8 mouse cellular contexts compared by ENCODE assay signal in the genomic region with DNA sequence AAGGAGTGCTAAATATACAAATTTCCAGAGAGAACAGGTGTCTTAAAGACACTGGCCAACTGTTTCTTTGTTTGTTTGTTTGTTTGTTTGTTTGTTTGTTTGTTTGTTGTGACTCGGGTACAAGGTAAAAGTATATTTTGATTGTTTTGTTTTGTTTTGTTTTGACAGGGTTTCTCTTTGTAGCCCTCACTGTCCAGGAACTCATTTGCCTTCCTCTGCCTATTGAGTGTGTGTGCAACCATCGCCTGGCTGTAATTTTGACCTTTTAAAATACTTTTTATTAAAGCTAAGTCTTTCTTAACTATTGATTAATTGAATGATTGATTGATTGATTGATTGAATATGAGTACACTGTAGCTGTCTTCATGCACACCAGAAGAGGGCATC. TPM values are rescaled to one million over a fixed set of nuclear protein-coding genes. Genes with fewer than 3 reads are reported as not detected.
DNase-seq lines count a peak whose midpoint lies in the region; ATAC-seq and TF ChIP-seq lines count a peak whose summit lies in the region.

No protein-coding gene starts in this region.

- DNase-seq in heart, embryonic 10.5 days (ENCODE audit: low spot score) = no peak
- no peak for DNase-seq in heart, adult 8-10 months (ENCODE audit: low spot score)
- no peak for DNase-seq in hindbrain, embryonic 11.5 days (ENCODE audit: low spot score)
- DNase-seq in liver, postnatal 0 days = no peak
- no peak for DNase-seq in right cerebral cortex, postnatal 4 days
- no peak for DNase-seq in frontal cortex, postnatal 36 days (ENCODE audit: low spot score in 2 of 2)
- DNase-seq in adrenal gland, postnatal 14 days = no peak

- peak overlapping the region; percentile 92 for H3K4me3 ChIP-seq in heart, embryonic 10.5 days
- H3K4me3 ChIP-seq in E14TG2a.4 (replicated peaks; ENCODE audit: low read length) = peak overlapping the region; percentile 82
- peak overlapping the region; percentile 82 for H3K4me3 ChIP-seq in hindbrain, embryonic 11.5 days (ENCODE audit: low read depth, low read length)
- H3K4me3 ChIP-seq in liver, postnatal 0 days (ENCODE audit: low read depth, low read length) = peak overlapping the region; percentile 82

- peaks cover 15% of the 10 kb centered on the region for H3K36me3 ChIP-seq in heart, embryonic 10.5 days
- H3K36me3 ChIP-seq in E14TG2a.4 (ENCODE audit: insufficient read depth, low read length) = peaks cover 11% of the 10 kb centered on the region
- no peaks in the 10 kb centered on the region for H3K36me3 ChIP-seq in hindbrain, embryonic 11.5 days (ENCODE audit: control insufficient read depth, insufficient read depth, low read length)
- 0 out of 2 replicates have a peak, but pooled peaks cover 5% of the 10 kb centered on the region for H3K36me3 ChIP-seq in liver, postnatal 0 days (replicated peaks; ENCODE audit: insufficient read depth, low read length)

- H3K27ac ChIP-seq in heart, embryonic 10.5 days = peak overlapping the region; percentile 86; the same call in 1 of the 2 replicates
- no peak overlapping the region for H3K27ac ChIP-seq in hindbrain, embryonic 11.5 days (ENCODE audit: low read depth, low read length)
- H3K27ac ChIP-seq in liver, postnatal 0 days (ENCODE audit: low read depth) = no peak overlapping the region

- H3K4me1 ChIP-seq in heart, embryonic 10.5 days = peaks cover 8% of the 10 kb centered on the region; the same call in 1 of the 2 replicates
- H3K4me1 ChIP-seq in E14TG2a.4 (replicated peaks; ENCODE audit: low read depth, low read length) = peaks cover 17% of the 10 kb centered on the region
- no peaks in the 10 kb centered on the region for H3K4me1 ChIP-seq in hindbrain, embryonic 11.5 days (replicated peaks; ENCODE audit: control insufficient read depth, insufficient read depth, low read length)
- peaks cover 9% of the 10 kb centered on the region; the same call in 1 of the 2 replicates for H3K4me1 ChIP-seq in liver, postnatal 0 days (ENCODE audit: insufficient read depth)

- TF ChIP-seq CTCF in E14TG2a.4 (conservative IDR thresholded peaks at IDR 0.05; ENCODE audit: low read length) = no peak
- no peak for TF ChIP-seq CTCF in liver, postnatal 0 days (IDR thresholded peaks at IDR 0.05; ENCODE audit: low read depth)

- H3K4me2 ChIP-seq in hindbrain, embryonic 11.5 days (replicated peaks; ENCODE audit: low read depth, low read length) = 0 out of 2 replicates have a peak overlapping the region, but pooled peaks have one; percentile 56
- H3K4me2 ChIP-seq in liver, postnatal 0 days (ENCODE audit: low read depth, low read length) = peak overlapping the region; percentile 89

- 0 out of 2 replicates have a peak, but pooled peaks have one; percentile 12 for ATAC-seq in hindbrain, embryonic 11.5 days (ENCODE audit: low FRiP score)
- 0 out of 2 replicates have a peak, but pooled peaks have one; percentile 18 for ATAC-seq in liver, postnatal 0 days

- H3K9me3 ChIP-seq in heart, embryonic 10.5 days = no peaks in the 10 kb centered on the region
- no peaks in the 10 kb centered on the region for H3K9me3 ChIP-seq in E14TG2a.4 (ENCODE audit: low read length)
- H3K9me3 ChIP-seq in hindbrain, embryonic 11.5 days (ENCODE audit: control insufficient read depth, low read length) = no peaks in the 10 kb centered on the region
- H3K9me3 ChIP-seq in liver, postnatal 0 days (ENCODE audit: low read length) = no peaks in the 10 kb centered on the region

- H3K9ac ChIP-seq in hindbrain, embryonic 11.5 days (ENCODE audit: low read depth, low read length) = no peak overlapping the region
- no peak overlapping the region for H3K9ac ChIP-seq in liver, postnatal 0 days (replicated peaks)

- no peak for TF ChIP-seq EP300 in liver, postnatal 0 days (IDR thresholded peaks at IDR 0.05; ENCODE audit: low read depth)

- WGBS in heart, embryonic 10.5 days = 74% methylated on average over 2 of the region's 2 CpGs
- WGBS in hindbrain, embryonic 11.5 days = 64% methylated on average over 2 of the region's 2 CpGs
- WGBS in liver, postnatal 0 days (ENCODE audit: insufficient replicate concordance) = 52% methylated on average over 2 of the region's 2 CpGs

- no peaks in the 10 kb centered on the region for H3K27me3 ChIP-seq in heart, embryonic 10.5 days (ENCODE audit: insufficient read depth, poor library complexity, severe bottlenecking)
- H3K27me3 ChIP-seq in E14TG2a.4 (ENCODE audit: insufficient read depth, low read length) = peaks cover 20% of the 10 kb centered on the region
- H3K27me3 ChIP-seq in hindbrain, embryonic 11.5 days (ENCODE audit: control insufficient read depth, insufficient read depth, low read length) = no peaks in the 10 kb centered on the region
- H3K27me3 ChIP-seq in liver, postnatal 0 days (ENCODE audit: insufficient read depth, low read length) = no peaks in the 10 kb centered on the region

RNA-seq across cellular contexts. Expression of a gene that starts 0.3 kb away (rescaled TPM):
- 10.4 and 11.2 TPM in 2 replicates for polyA plus RNA-seq in heart, embryonic 10.5 days (2016; fragmentation: Nextera tagmentation; extraction: Ambion mirVana)
- 1 to 10 TPM; 4.5 to 5.4 (median 4.6) TPM for total RNA-seq in heart, adult 8-10 months (2022)
- polyA plus RNA-seq in hindbrain, embryonic 11.5 days (2014; fragmentation: Nextera tagmentation; extraction: Ambion mirVana) = 4.5 and 5.0 TPM in 2 replicates
- 1.9 and 2.2 TPM in 2 replicates for polyA plus RNA-seq in liver, postnatal 0 days (2015; fragmentation: Nextera tagmentation; extraction: Ambion mirVana)
- total RNA-seq in adrenal gland, postnatal 14 days (2021) = 7.6 and 10.4 TPM in 2 replicates

RNA-seq across cellular contexts. Expression of a gene that starts 17.1 kb away (rescaled TPM):
- polyA plus RNA-seq in heart, embryonic 10.5 days (2016; fragmentation: Nextera tagmentation; extraction: Ambion mirVana) = 23.2 and 30.2 TPM in 2 replicates
- total RNA-seq in heart, adult 8-10 months (2022) = 10 to 100 TPM; 21.3 to 25.4 (median 24.1) TPM
- 10.6 and 11.8 TPM in 2 replicates for polyA plus RNA-seq in hindbrain, embryonic 11.5 days (2014; fragmentation: Nextera tagmentation; extraction: Ambion mirVana)
- polyA plus RNA-seq in liver, postnatal 0 days (2015; fragmentation: Nextera tagmentation; extraction: Ambion mirVana) = 8.1 and 10.1 TPM in 2 replicates
- total RNA-seq in adrenal gland, postnatal 14 days (2021) = 18.5 and 21.6 TPM in 2 replicates

RNA-seq across cellular contexts. Expression of a gene that starts 56.0 kb away (rescaled TPM):
- 137 and 148 TPM in 2 replicates for polyA plus RNA-seq in heart, embryonic 10.5 days (2016; fragmentation: Nextera tagmentation; extraction: Ambion mirVana)
- 10 to 100 TPM; 33.5 to 38.7 (median 36.1) TPM for total RNA-seq in heart, adult 8-10 months (2022)
- 161 and 190 TPM in 2 replicates for polyA plus RNA-seq in hindbrain, embryonic 11.5 days (2014; fragmentation: Nextera tagmentation; extraction: Ambion mirVana)
- 24.9 and 31.2 TPM in 2 replicates for polyA plus RNA-seq in liver, postnatal 0 days (2015; fragmentation: Nextera tagmentation; extraction: Ambion mirVana)
- total RNA-seq in adrenal gland, postnatal 14 days (2021) = 68.2 and 79.1 TPM in 2 replicates

RNA-seq across cellular contexts. Expression of a gene that starts 56.2 kb away (rescaled TPM):
- 70.0 and 74.6 TPM in 2 replicates for polyA plus RNA-seq in heart, embryonic 10.5 days (2016; fragmentation: Nextera tagmentation; extraction: Ambion mirVana)
- 10 to 100 TPM; 63.3 to 69.4 (median 65.2) TPM for total RNA-seq in heart, adult 8-10 months (2022)
- polyA plus RNA-seq in hindbrain, embryonic 11.5 days (2014; fragmentation: Nextera tagmentation; extraction: Ambion mirVana) = 66.9 and 67.6 TPM in 2 replicates
- polyA plus RNA-seq in liver, postnatal 0 days (2015; fragmentation: Nextera tagmentation; extraction: Ambion mirVana) = 22.5 and 22.7 TPM in 2 replicates
- 74.1 and 87.0 TPM in 2 replicates for total RNA-seq in adrenal gland, postnatal 14 days (2021)
